In the genomic region with DNA sequence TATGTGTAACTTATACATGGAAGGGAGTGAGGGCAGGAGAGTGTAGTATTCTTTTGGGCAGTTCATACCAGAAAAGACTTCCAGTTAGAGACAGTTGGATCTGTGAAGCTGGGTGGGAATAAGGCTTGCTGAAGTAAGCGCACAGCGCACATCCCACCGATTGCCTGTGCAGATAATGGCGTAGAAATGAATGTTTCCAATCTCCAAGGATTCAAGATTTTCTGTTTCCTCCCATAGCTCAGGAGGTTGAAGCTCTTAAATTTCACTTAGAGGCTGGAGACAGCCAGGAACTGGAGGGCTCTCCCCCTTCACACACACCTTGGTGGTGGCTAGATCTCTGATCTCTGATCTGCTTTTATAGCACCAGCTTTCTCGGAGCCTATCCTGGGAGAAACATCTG, we compare ENCODE assay signal across 25 mouse cellular contexts. TPM values are rescaled to one million over a fixed set of nuclear protein-coding genes. Genes with fewer than 3 reads are reported as not detected.
DNase-seq lines count a peak whose midpoint lies in the region; ATAC-seq and TF ChIP-seq lines count a peak whose summit lies in the region.
"Had no signal": no experiment of that assay in that cellular context is flagged by ENCODE, and none has a peak within 500 bp of the region (broad histone marks: within the 10 kb centered on the region; RNA-seq: fewer than 3 reads in every experiment).

No protein-coding gene starts in this region.

- no peaks in the 10 kb centered on the region for H3K36me3 ChIP-seq in hindbrain, embryonic 10.5 days
- H3K36me3 ChIP-seq in hindbrain, embryonic 12.5 days: no peaks in the 10 kb centered on the region
- no peaks in the 10 kb centered on the region for H3K36me3 ChIP-seq in kidney, adult 2 months (ENCODE audit: control insufficient read depth, insufficient read depth, low read length)
- no peaks in the 10 kb centered on the region for H3K36me3 ChIP-seq in neural tube, embryonic 15.5 days
- H3K36me3 ChIP-seq: embryonic facial prominence, embryonic 10.5 days; embryonic facial prominence, embryonic 12.5 days; forebrain, embryonic 15.5 days; G1E had no signal

- TF ChIP-seq CTCF in kidney, adult 2 months (conservative IDR thresholded peaks at IDR 0.05; ENCODE audit: insufficient read depth, insufficient read length, low read depth, low read length): no peak

- no peak overlapping the region for H3K9ac ChIP-seq in hindbrain, embryonic 12.5 days
- H3K9ac ChIP-seq in neural tube, embryonic 15.5 days (replicated peaks): no peak overlapping the region
- H3K9ac ChIP-seq: embryonic facial prominence, embryonic 12.5 days; forebrain, embryonic 13.5 days; forebrain, embryonic 15.5 days had no signal

- WGBS in hindbrain, embryonic 10.5 days: 17% methylated on average over 5 of the region's 5 CpGs
- 14% methylated on average over 5 of the region's 5 CpGs for WGBS in hindbrain, embryonic 12.5 days
- WGBS in kidney, adult 2 months: 30% methylated on average over 5 of the region's 5 CpGs
- 15% methylated on average over 5 of the region's 5 CpGs for WGBS in neural tube, embryonic 15.5 days

- H3K27ac ChIP-seq in hindbrain, embryonic 10.5 days: no peak overlapping the region
- H3K27ac ChIP-seq in hindbrain, embryonic 12.5 days: no peak overlapping the region
- H3K27ac ChIP-seq in kidney, adult 2 months (ENCODE audit: insufficient read depth, low read depth, low read length): peak overlapping the region; percentile 9; the same call in 1 of the 2 replicates
- no peak overlapping the region for H3K27ac ChIP-seq in neural tube, embryonic 15.5 days (replicated peaks)
- H3K27ac ChIP-seq: embryonic facial prominence, embryonic 10.5 days; embryonic facial prominence, embryonic 12.5 days; forebrain, embryonic 13.5 days; forebrain, embryonic 15.5 days had no signal

- TF ChIP-seq POLR2A in kidney, adult 2 months (IDR thresholded peaks at IDR 0.05; ENCODE audit: low read depth, low read length): no peak

- H3K9me3 ChIP-seq in hindbrain, embryonic 10.5 days: no peaks in the 10 kb centered on the region
- no peaks in the 10 kb centered on the region for H3K9me3 ChIP-seq in hindbrain, embryonic 12.5 days (replicated peaks)
- H3K9me3 ChIP-seq in neural tube, embryonic 15.5 days (replicated peaks): no peaks in the 10 kb centered on the region
- H3K9me3 ChIP-seq: embryonic facial prominence, embryonic 10.5 days; embryonic facial prominence, embryonic 12.5 days; forebrain, embryonic 13.5 days; forebrain, embryonic 15.5 days had no signal

- ATAC-seq in hindbrain, embryonic 12.5 days (ENCODE audit: low FRiP score): no peak
- no peak for ATAC-seq in neural tube, embryonic 15.5 days (ENCODE audit: low FRiP score)
- ATAC-seq: activated CD4-positive, CD25-positive, alpha-beta regulatory T cell, adult 4 months; CD4-positive, CD25-positive, alpha-beta regulatory T cell, adult 4 months; forebrain, embryonic 13.5 days; forebrain, embryonic 15.5 days; Patski had no signal

- peak; percentile 21 for DNase-seq in hindbrain, embryonic 10.5 days (ENCODE audit: low spot score)
- DNase-seq in kidney, adult 2 months: no peak
- no peak for DNase-seq in kidney, postnatal 14 days
- peak; percentile 22 for DNase-seq in neural tube, embryonic 10.5 days (ENCODE audit: extremely low spot score, low spot score)
- DNase-seq: adrenal gland, adult 8-10 months; adrenal gland, postnatal 14 days; adrenal gland, postnatal 36 days; B cell, adult 2 months; cerebellum, adult 11-12 months; cerebellum, adult 2 months; cerebellum, adult 9-10 months; cerebellum, postnatal 10 days; cerebellum, postnatal 25 days had no signal

- H3K4me2 ChIP-seq in hindbrain, embryonic 12.5 days (replicated peaks): no peak overlapping the region
- no peak overlapping the region for H3K4me2 ChIP-seq in neural tube, embryonic 15.5 days
- H3K4me2 ChIP-seq: embryonic facial prominence, embryonic 12.5 days; forebrain, embryonic 13.5 days; forebrain, embryonic 15.5 days had no signal

- H3K4me1 ChIP-seq in hindbrain, embryonic 10.5 days (replicated peaks): peaks cover 25% of the 10 kb centered on the region
- peaks cover 14% of the 10 kb centered on the region for H3K4me1 ChIP-seq in hindbrain, embryonic 12.5 days
- H3K4me1 ChIP-seq in kidney, adult 2 months (ENCODE audit: control insufficient read depth, insufficient read depth, low read length): no peaks in the 10 kb centered on the region
- peaks cover 14% of the 10 kb centered on the region for H3K4me1 ChIP-seq in neural tube, embryonic 15.5 days

- H3K4me3 ChIP-seq in hindbrain, embryonic 10.5 days: no peak overlapping the region
- H3K4me3 ChIP-seq in hindbrain, embryonic 12.5 days: no peak overlapping the region
- H3K4me3 ChIP-seq in kidney, adult 2 months (ENCODE audit: insufficient read depth, low read depth, low read length): no peak overlapping the region
- H3K4me3 ChIP-seq in neural tube, embryonic 15.5 days (replicated peaks): no peak overlapping the region
- H3K4me3 ChIP-seq: embryonic facial prominence, embryonic 10.5 days; embryonic facial prominence, embryonic 12.5 days; forebrain, embryonic 13.5 days; forebrain, embryonic 15.5 days had no signal

- H3K27me3 ChIP-seq in hindbrain, embryonic 10.5 days (ENCODE audit: insufficient read depth, poor library complexity, severe bottlenecking): peaks cover 100% of the 10 kb centered on the region
- H3K27me3 ChIP-seq in hindbrain, embryonic 12.5 days: peaks cover 93% of the 10 kb centered on the region
- peaks cover 14% of the 10 kb centered on the region for H3K27me3 ChIP-seq in kidney, adult 2 months (replicated peaks; ENCODE audit: control insufficient read depth, insufficient read depth, low read length)
- H3K27me3 ChIP-seq in neural tube, embryonic 15.5 days (replicated peaks): peaks cover 92% of the 10 kb centered on the region
- H3K27me3 ChIP-seq: CH12.LX, Patski had no signal

RNA-seq across cellular contexts. Expression of a gene that starts 3.1 kb away (rescaled TPM):
- polyA plus RNA-seq in hindbrain, embryonic 10.5 days (2016; fragmentation: Nextera tagmentation; extraction: Ambion mirVana): 0.25 and 0.27 TPM in 2 replicates
- polyA plus RNA-seq in hindbrain, embryonic 12.5 days (2016; fragmentation: Nextera tagmentation; extraction: Ambion mirVana): 1.6 and 1.8 TPM in 2 replicates
- polyA plus RNA-seq in kidney, adult 2 months (2012; rRNA removed): 8.1 and 9.9 TPM in 2 replicates
- 0.06 TPM in 1 of 2 replicates, not detected in the other for polyA plus RNA-seq in neural tube, embryonic 15.5 days (2015; fragmentation: Nextera tagmentation; extraction: Ambion mirVana)
- polyA plus RNA-seq: activated CD4-positive, CD25-positive, alpha-beta regulatory T cell, adult 4 months; CD4-positive, CD25-positive, alpha-beta regulatory T cell, adult 4 months; cortical plate, adult 2 months; G1E had no signal

Comparison
In these comparisons a context has a peak if more than half of its experiments do, and no peak if none do; other contexts are left out.
1. DNase-seq: peak in hindbrain, embryonic 10.5 days (single experiment) and neural tube, embryonic 10.5 days (single experiment); none in kidney, adult 2 months (single experiment) and kidney, postnatal 14 days (single experiment).